Mouse (Mus musculus): ENCODE measurements at regions not wholly inside any gene's neighbourhood (a gene's known extent, or its start where the extent isn't known, plus 50 kb on each side); places are given as distances from the start of the nearest gene placed in this dataset.
A peak's percentile ranks its signal among the peaks of the same experiment; 100 is the strongest.
"Not testable (repeated sequence)": the region's sequence is repeated elsewhere in the genome, so short reads cannot be mapped to it uniquely, and the experiment has no call there.

DNA sequence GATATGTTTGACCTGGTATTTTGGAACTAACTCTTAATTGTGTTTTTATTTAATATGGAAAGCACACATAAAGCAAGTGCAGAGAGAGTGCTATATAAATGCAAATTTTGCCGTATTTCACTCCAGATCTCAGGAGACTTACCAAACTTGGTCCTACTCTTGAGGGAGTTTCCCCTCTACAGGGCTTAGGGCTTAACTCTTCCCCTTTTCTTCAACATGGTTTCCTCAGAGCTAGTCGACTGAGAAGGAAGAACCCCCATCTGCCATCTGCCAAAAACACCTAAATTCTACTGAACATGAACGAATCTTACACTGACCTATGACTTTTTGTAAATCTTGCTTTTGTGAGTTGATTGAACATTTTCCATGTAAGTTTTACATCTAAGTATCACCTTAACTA is 122.8 kb upstream of the Nebl start:
- H3K9me3 ChIP-seq, result no peaks in the 10 kb centered on the region
- peaks cover 16% of the 10 kb centered on the region for H3K4me1 ChIP-seq
- H3K27me3 ChIP-seq (ENCODE audit: poor library complexity, severe bottlenecking), result peaks cover 4% of the 10 kb centered on the region; the same call in 1 of the 2 replicates
- no peaks in the 10 kb centered on the region for H3K36me3 ChIP-seq (replicated peaks)
- DNase-seq (ENCODE audit: extremely low spot score, low spot score), result no peak
- H3K27ac ChIP-seq, result no peak overlapping the region
- no peak overlapping the region for H3K4me3 ChIP-seq
- 45% methylated on average over 3 of the region's 3 CpGs for WGBS

DNA sequence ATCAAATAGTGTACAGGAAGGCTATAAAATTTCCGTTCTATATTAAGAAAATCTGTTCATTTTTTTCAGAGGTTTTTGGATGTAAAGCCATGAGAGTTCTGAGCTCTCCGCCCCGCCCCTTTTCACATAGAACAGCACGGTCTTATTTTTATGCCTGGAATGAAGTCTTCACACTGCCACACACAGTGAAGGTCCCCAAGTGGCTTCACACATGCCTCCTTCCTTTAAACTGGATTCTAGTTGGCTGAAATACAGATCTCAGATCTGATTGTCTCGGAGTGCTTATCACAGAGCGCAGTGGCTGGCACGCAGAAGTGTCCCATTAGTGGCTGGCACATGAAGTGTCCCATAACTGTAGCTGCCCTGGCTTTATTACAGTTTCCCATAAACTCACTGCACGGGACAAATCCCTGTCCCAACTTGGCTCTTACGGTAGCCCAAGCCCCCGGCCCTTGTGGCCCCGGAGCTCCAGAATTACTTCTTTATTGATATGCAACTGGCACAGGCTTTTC is 122.3 kb upstream of the Nebl start:
- Histone ChIP-seq H3K4me3 (no peak overlapping the region), H3K9me3 (no peaks in the 10 kb centered on the region), H3K27ac (no peak overlapping the region), H3K4me1 (peaks cover 16% of the 10 kb centered on the region), H3K36me3 (replicated peaks) (no peaks in the 10 kb centered on the region), H3K27me3 (ENCODE audit: poor library complexity, severe bottlenecking) (peaks cover 4% of the 10 kb centered on the region; the same call in 1 of the 2 replicates)
- 32% methylated on average over 11 of the region's 11 CpGs for WGBS
- no peak for DNase-seq (ENCODE audit: extremely low spot score, low spot score)

DNA sequence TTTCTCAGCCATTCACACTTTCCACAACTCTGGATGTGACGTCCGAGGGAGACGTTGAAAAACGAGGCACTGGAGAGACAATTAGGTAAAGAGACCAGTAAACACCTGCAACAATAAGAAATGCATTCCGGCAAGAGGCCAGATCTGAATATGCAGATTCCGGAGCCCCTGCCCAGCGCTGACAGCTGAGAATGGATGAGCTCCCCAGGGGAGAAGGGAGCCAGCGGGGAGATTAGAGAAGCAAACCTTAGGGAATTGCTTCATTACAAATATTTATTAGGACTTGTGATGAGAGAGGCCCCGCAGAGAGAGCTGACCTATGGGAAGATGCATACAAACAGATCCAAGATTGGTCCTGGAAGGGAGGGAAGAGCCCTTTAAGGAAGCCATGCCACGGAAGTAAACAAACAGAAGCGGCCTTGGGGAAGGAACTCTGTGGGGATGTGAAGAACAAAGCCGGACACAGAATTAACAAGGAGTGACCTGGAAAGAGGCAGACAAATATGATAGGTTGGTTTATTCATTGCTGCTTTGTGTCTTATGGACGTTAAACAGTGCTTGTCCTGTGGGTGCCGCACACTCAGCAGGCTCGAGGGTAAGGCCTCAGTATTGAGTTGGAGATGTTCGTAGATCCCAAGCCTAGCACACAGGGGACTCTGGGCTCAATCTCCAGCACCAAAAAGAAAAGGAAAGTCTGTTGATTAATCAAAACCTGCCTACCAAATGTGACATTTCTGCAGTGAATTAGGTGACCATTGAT is 121.7 kb upstream of the Nebl start:
- Histone ChIP-seq H3K27me3 (ENCODE audit: poor library complexity, severe bottlenecking) (peaks cover 4% of the 10 kb centered on the region; the same call in 1 of the 2 replicates), H3K36me3 (replicated peaks) (no peaks in the 10 kb centered on the region), H3K27ac (peak overlapping the region; percentile 65), H3K9me3 (no peaks in the 10 kb centered on the region), H3K4me3 (peak overlapping the region; percentile 40), H3K4me1 (peaks cover 16% of the 10 kb centered on the region)
- DNase-seq (ENCODE audit: extremely low spot score, low spot score), result no peak
- 4% methylated on average over 16 of the region's 16 CpGs for WGBS

DNA sequence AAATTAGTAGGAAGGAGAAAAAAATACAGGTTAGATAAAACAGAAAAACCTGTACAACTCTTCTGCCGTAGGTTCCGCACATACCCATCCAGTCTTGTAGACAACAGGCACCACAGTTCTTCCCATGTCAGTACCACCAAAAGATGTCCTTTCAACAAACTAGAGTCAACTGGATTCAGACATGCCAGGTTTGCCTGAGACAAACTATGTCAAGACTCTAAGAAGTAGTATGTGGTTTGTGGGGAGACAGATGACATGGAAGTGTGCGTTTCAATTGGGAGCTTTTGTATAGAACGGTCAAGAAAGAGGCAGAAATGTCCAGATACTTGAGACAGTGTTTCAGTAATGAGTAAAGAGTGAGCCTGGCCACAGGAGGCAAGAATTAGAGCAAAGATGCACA is 119.5 kb upstream of the Nebl start:
- DNase-seq (ENCODE audit: extremely low spot score, low spot score), result no peak
- H3K9me3 ChIP-seq, result no peaks in the 10 kb centered on the region
- WGBS, result 90% methylated on average over 4 of the region's 4 CpGs

DNA sequence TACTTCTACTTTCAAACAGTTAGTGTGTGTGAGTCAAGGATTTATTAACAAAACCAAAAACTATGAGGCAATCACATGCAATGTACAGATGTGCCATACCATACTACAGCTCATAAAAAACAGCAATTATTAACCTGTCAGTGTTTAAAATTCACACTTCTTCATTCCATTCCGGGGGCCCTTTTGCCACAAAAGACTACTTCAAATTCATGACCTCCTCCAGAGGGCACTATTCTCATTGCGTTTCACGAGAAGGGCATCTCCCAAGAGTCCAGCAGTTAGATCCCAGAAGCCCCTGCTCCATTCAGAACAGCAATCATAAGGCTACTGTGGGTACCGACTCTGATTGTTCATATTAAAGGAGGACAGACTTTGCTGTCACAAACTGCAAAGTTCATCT is 118.0 kb upstream of the Nebl start:
- DNase-seq (ENCODE audit: extremely low spot score, low spot score), result no peak
- no peaks in the 10 kb centered on the region for H3K27me3 ChIP-seq (ENCODE audit: poor library complexity, severe bottlenecking)

More for the DNA sequence above, 119.5 kb upstream of the Nebl start:
- no peaks in the 10 kb centered on the region for H3K36me3 ChIP-seq (replicated peaks)
- peaks cover 16% of the 10 kb centered on the region for H3K4me1 ChIP-seq
- no peak overlapping the region for H3K27ac ChIP-seq
- H3K4me3 ChIP-seq, result no peak overlapping the region
- peaks cover 4% of the 10 kb centered on the region; the same call in 1 of the 2 replicates for H3K27me3 ChIP-seq (ENCODE audit: poor library complexity, severe bottlenecking)

DNA sequence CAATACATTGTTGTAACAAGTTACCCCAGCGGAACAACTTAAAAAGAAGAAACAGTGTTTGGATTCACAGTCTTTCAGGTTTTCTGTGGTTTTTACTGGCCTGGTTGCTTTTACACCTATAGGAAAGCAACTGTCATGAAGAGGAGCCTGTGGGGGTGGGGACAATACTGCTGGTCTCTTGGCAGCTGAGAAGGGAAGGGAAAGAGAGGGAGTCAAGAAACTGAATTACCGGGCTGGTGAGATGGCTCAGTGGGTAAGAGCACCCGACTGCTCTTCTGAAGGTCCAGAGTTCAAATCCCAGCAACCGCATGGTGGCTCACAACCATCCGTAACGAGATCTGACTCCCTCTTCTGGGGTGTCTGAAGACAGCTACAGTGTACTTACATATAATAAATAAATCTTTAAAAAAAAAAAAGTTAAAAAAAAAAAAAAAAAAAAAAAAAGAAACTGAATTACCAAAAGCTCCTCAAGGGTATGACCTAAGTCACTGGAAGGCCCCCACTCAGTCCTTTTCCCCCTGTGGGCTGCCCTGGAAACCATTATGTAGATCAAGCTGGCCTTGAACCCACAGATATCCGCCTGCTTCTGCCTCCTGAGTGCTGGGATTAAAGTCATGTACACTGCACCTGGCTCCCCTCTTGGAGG is 114.3 kb upstream of the Nebl start:
- H3K4me3 ChIP-seq; H3K27me3 ChIP-seq (ENCODE audit: poor library complexity, severe bottlenecking); H3K9me3 ChIP-seq; H3K27ac ChIP-seq; DNase-seq (ENCODE audit: extremely low spot score, low spot score); H3K36me3 ChIP-seq (replicated peaks): not testable (repeated sequence)
- H3K4me1 ChIP-seq, result peaks cover 15% of the 10 kb centered on the region
- 95% methylated on average over 7 of the region's 7 CpGs for WGBS

More for the DNA sequence above, 118.0 kb upstream of the Nebl start:
- Histone ChIP-seq H3K27ac (no peak overlapping the region), H3K36me3 (replicated peaks) (no peaks in the 10 kb centered on the region), H3K4me3 (no peak overlapping the region), H3K9me3 (no peaks in the 10 kb centered on the region), H3K4me1 (peaks cover 21% of the 10 kb centered on the region)
- WGBS, result 62% methylated on average over 4 of the region's 4 CpGs

DNA sequence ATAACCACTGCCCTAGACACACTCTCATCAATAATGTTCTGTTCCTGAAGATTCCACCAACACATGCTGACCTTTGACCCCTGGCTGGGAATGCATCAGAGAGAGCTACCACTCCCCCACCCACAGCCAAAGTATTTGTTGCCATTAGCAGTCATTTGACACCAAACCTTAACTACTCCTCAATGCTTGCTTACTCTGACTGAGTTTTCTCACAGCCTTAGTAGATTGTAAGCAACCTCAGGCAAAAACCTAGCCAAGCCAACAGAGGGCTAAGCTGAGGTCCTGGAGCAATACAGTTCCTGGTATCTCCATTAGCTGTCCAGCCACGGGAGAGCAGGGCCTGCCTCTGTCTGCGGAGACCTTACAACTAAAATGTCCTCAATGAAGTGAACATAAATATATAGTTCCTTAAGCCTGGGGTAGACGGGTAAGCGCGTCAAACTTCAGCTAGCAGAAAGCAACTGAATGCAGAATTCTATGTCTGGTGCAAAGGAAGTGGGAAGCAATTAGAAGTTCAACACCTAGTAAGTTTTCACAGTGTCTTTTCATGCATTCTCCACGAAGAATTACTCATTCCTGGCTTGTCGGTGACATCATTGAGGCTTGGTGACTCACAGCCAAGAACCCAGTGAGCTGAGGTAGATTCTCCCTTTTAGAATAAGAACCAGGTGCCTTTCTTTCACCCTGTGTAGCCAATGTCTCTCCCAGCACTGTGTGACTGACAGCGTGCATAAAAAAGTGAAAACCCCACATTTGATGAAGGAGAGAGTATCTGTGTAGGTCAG is 113.6 kb upstream of the Nebl start:
- WGBS, result 86% methylated on average over 8 of the region's 8 CpGs
- H3K4me3 ChIP-seq, result no peak overlapping the region
- H3K9me3 ChIP-seq, result no peaks in the 10 kb centered on the region
- H3K4me1 ChIP-seq, result peaks cover 17% of the 10 kb centered on the region
- no peak overlapping the region for H3K27ac ChIP-seq
- no peaks in the 10 kb centered on the region for H3K36me3 ChIP-seq (replicated peaks)
- DNase-seq (ENCODE audit: extremely low spot score, low spot score), result no peak
- no peaks in the 10 kb centered on the region for H3K27me3 ChIP-seq (ENCODE audit: poor library complexity, severe bottlenecking)

DNA sequence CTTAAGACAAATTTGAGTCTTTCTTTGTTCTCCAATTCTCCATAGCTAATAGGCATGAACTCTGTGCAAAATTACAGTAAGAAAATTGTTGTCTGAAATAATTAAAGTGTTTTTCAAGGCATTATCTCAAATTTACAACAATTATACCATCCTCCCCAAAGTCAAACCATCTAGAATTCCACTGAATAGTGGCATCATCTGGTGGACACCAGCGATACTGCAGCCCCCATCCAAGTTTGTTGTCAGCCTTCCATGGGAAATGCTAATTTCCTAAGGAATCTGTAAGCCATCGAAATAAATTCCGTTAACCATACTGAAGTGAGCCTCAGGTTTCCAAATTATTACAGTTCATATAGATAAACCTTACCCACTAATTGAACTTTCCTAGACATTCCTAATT is 110.7 kb upstream of the Nebl start:
- no peak for DNase-seq (ENCODE audit: extremely low spot score, low spot score)
- H3K27ac ChIP-seq, result no peak overlapping the region
- peaks cover 8% of the 10 kb centered on the region; the same call in 1 of the 2 replicates for H3K27me3 ChIP-seq (ENCODE audit: poor library complexity, severe bottlenecking)
- peaks cover 44% of the 10 kb centered on the region for H3K4me1 ChIP-seq
- H3K36me3 ChIP-seq (replicated peaks), result no peaks in the 10 kb centered on the region
- 55% methylated on average over 3 of the region's 3 CpGs for WGBS
- H3K9me3 ChIP-seq, result no peaks in the 10 kb centered on the region
- H3K4me3 ChIP-seq, result no peak overlapping the region

DNA sequence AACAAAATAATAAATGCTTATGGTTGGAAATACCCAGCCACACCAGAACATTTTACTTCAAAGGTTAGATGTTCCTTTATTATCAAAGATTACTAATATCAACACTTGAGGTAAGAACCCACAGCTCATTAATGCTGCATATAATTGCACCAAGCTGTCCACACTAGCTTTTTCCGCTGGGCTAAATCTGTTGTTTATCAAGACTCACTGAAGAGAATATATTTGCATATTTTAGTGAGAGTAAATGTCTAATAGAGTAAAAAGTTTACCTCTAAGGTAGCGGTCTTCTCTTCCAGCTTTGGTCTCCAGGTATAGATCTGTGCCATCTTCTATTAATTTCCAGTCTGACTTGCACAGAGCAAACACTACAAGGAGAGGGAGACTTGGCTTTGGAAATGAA is 110.3 kb upstream of the Nebl start:
- Histone ChIP-seq H3K27ac (no peak overlapping the region), H3K36me3 (replicated peaks) (no peaks in the 10 kb centered on the region), H3K4me1 (peaks cover 44% of the 10 kb centered on the region), H3K27me3 (ENCODE audit: poor library complexity, severe bottlenecking) (peaks cover 12% of the 10 kb centered on the region; the same call in 1 of the 2 replicates), H3K9me3 (no peaks in the 10 kb centered on the region), H3K4me3 (no peak overlapping the region)
- DNase-seq (ENCODE audit: extremely low spot score, low spot score), result no peak
- 81% methylated on average over 2 of the region's 2 CpGs for WGBS

DNA sequence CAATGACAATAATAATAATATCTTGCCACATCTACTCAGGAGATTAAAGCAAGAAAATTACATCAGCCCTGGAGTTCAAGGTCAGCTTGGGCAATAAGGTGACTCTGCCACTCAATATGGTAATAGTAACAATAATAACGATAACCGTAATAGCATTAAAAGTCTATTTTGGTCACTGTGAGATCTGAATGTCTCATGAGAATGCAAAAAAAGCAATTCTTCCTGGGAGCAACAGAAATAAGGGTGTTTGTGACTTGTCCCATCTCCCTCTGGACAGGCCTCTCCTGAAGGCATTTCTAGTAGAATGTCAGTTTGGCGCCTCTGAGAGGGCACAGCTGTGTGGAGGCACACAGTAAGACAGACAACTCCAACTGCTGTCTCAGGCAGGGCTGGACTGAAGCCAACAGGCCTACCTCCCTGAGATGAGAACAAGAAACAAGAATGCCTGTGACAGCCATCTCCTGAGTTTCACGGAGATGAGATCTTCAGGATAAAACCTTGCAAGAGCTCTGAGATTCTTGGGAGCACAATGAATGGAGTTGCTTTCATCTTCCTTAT is 109.8 kb upstream of the Nebl start:
- peaks cover 17% of the 10 kb centered on the region; the same call in 1 of the 2 replicates for H3K27me3 ChIP-seq (ENCODE audit: poor library complexity, severe bottlenecking)
- no peak overlapping the region for H3K4me3 ChIP-seq
- H3K27ac ChIP-seq, result no peak overlapping the region
- 87% methylated on average over 4 of the region's 4 CpGs for WGBS
- peaks cover 44% of the 10 kb centered on the region for H3K4me1 ChIP-seq
- no peak for DNase-seq (ENCODE audit: extremely low spot score, low spot score)
- no peaks in the 10 kb centered on the region for H3K9me3 ChIP-seq
- H3K36me3 ChIP-seq (replicated peaks), result no peaks in the 10 kb centered on the region

DNA sequence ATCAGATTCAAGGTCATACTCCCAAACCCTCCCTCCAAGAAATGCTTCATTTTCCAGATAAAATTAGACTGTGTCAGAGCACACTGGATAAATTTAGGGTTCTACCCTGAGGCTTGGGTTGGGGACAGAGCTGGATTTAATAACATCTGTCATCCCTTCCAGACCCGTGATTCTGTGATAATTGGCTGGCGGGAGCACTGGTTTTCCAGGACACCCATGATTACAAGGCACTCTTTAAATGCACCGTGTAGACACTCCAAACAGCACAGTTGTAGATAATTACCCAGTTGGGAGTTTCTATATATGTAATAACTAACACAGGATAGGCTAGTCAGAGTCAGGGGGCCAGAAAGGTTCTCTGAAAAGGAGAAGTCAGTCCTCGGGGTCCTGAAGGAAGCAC is 108.4 kb upstream of the Nebl start:
- peaks cover 18% of the 10 kb centered on the region; the same call in 1 of the 2 replicates for H3K27me3 ChIP-seq (ENCODE audit: poor library complexity, severe bottlenecking)
- DNase-seq (ENCODE audit: extremely low spot score, low spot score), result no peak
- peak overlapping the region; percentile 81 for H3K27ac ChIP-seq
- H3K4me3 ChIP-seq, result peak overlapping the region; percentile 22; the same call in 1 of the 2 replicates
- H3K9me3 ChIP-seq, result no peaks in the 10 kb centered on the region
- H3K4me1 ChIP-seq, result peaks cover 41% of the 10 kb centered on the region
- H3K36me3 ChIP-seq (replicated peaks), result no peaks in the 10 kb centered on the region
- WGBS, result 78% methylated on average over 4 of the region's 4 CpGs

DNA sequence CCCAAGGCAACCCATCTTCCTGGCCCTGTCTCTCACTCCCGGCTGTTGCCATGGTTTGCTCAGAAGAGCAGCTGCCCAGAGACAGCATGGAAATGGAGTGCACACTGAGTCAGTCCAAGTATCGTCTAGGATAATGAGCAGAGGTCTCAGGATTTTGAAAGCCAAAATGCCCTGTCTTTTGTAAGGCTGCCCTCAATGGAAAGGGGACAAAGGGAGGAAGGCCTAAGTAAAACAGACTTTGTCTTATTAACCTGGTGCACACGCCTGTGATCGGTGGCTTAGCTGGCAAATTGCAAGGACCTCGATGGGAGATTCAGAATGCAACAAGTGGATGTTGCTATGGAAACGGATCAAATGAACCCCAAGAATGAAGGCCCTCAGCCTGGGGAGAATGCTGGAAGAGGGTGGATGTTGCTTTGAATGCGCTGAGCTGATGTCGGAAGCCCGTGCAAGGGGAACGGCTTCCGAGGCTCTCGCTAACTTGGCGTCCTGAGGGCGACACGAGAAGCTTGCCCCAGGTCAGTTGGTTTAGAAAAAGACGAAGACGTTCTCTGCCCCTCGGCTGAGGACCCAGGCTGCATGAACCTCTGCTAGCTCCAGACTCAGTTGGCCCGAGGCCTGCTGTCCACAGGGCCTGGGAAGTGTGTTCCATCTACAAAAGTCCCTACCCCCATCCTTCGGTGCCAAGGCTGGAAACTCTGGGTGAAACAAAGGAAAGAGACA is 107.8 kb upstream of the Nebl start:
- peak; percentile 47 for DNase-seq (ENCODE audit: extremely low spot score, low spot score)
- no peaks in the 10 kb centered on the region for H3K36me3 ChIP-seq (replicated peaks)
- H3K27ac ChIP-seq, result peak overlapping the region; percentile 81
- H3K4me3 ChIP-seq, result peak overlapping the region; percentile 22; the same call in 1 of the 2 replicates
- no peaks in the 10 kb centered on the region for H3K9me3 ChIP-seq
- peaks cover 41% of the 10 kb centered on the region for H3K4me1 ChIP-seq
- WGBS, result 56% methylated on average over 20 of the region's 20 CpGs
- H3K27me3 ChIP-seq (ENCODE audit: poor library complexity, severe bottlenecking), result peaks cover 18% of the 10 kb centered on the region; the same call in 1 of the 2 replicates

All from forebrain, embryonic 10.5 days (tissue).